Mouse (Mus musculus) liver, embryonic 18 days (tissue): ENCODE data around the gene Xaf1. TPM values are rescaled to one million over a fixed set of nuclear protein-coding genes. Genes with fewer than 3 reads are reported as not detected.

ENCODE experiments used
- polyA plus RNA-seq: library from polyadenylated mRNA; depleted of rRNA; stranded (reverse); fragments of >200 nt; gene quantifications from 2 replicates; pipeline ENCODE4 v1.2.3, GENCODE M21; 2012; rRNA removed

Gene Xaf1
- polyA plus RNA-seq, result 13.2 and 16.7 TPM in 2 replicates

DNA sequence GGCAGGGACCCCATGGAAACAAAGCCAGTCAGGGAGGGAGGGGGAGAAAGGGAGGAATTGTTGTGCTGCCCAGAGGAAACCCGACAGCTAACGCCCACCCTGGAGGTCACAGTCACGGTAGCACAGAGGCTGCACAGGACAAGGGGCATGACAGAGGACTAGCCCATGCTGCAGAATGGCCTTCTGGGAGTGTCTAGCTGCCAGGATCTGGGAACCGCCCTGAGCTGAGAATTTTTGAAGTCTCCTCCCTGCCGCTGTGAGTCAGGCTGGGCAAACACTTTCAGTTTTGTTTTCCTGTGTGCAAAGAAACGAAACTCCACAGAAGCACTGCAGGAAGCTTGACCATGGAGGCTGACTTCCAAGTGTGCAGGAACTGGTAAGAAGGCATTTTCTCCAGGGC lies at the start of gene Xaf1:
Gene Xaf1, plus strand, starts transcription at position 296 of the 400 bp plus-strand sequence.

DNA sequence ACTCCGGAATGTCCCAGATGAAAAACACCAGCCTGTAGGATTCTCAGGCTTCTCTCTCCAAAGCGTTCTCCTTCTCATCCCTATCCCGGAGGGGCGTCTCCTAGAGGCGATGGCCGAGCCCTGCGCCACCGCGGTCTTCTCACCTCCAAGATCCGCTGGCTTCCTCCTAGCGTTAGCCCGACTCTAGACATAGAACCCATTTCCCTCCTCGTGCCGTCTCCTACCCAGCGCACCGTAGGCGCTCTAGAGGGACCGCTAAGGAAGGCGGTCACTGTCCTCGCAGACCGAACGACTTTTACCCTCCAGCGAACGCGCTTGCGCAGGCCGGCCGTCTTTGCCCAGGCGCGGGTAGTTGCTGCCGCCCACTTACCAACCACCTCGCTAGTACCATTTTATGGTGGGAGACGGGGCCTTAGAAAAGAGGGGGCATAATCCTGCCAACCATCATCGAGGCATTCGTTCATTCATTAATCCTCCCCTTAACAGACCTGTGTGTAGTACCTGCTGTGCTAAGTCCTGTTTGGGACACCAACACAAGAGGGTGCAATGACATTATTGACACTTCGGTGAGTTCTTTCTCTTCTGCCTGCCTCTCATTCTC lies 34.4 kb upstream of the Xaf1 start, which contains the start of gene Slc13a5:
Gene Slc13a5, minus strand, starts transcription at position 263 of the 601 bp plus-strand sequence.

DNA sequence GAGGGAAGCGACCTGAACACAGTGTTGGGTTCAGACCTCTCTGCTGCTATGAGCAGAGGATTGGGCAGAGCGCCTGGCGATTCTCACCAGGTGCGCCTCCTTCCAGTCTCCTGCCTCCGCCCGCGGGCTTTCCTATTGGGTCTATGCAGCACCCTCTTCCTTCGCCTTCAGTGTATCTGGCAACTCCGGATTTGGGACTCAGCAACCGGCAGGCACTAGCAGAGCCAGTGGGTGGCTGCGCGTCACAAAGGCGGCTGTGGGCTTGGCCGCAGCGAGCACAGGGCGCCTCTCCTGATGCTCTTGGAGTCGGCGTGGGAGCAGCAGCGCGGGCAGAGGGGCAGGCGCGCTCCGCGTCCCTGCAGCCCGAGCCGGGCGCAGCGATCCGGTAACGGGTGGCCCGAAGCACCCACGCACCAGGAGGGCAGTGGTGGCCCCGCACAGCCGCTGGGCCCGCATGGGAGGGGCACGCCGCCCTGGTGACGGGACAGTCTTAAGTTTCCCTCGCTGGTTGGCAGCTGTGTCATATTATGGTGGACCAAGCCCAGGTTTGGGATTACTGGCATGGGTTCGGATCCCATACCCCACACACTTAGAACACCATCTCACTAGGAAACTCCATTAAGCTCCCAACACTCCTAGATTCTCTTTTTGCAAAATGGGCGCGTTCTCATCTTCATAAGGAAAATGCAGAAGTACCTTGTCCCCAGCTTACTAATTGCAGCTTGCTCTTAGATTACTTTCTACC lies 12.9 kb downstream of the Xaf1 start, which contains the start of gene Fbxo39:
Gene Fbxo39, plus strand, starts transcription at position 294 of the 745 bp plus-strand sequence.

DNA sequence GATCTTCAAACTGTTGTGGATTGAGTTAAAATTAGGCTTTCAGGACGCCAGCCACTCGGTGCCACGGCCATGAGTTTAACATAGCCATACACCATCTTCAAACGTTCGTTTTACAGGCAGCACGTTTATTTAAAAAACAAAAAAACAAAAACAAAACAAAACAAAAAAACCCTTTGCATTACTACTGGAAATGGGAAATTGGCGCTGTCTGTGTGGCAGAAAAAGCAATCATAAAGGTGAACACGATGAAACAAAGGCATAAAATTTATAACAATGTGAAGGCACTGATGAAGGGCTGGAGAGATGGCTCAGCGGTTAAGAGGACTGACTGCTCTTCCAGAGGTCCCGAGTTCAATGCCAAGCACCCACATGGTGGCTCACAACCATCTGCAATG lies 60.9 kb downstream of the Xaf1 start, which contains the start of gene Tekt1:
Gene Tekt1, minus strand, starts transcription at position 96 of the 395 bp plus-strand sequence.

Other genes starting within 250 kb of the Xaf1 start
- gene Pitpnm3, start 165.9 kb upstream of the Xaf1 start, polyA plus RNA-seq, result 0.02 and 0.03 TPM in 2 replicates
- gene Gm43951, start 94.8 kb upstream of the Xaf1 start, polyA plus RNA-seq, result 0.05 and 0.08 TPM in 2 replicates
- gene 4933427D14Rik, start 94.2 kb upstream of the Xaf1 start, polyA plus RNA-seq, result 2.0 and 2.1 TPM in 2 replicates
- gene Txndc17, start 94.1 kb upstream of the Xaf1 start, polyA plus RNA-seq, result 52.2 and 52.7 TPM in 2 replicates
- 9.4 and 9.8 TPM in 2 replicates for gene Med31, start 86.0 kb upstream of the Xaf1 start, polyA plus RNA-seq
- 0.01 TPM in 1 of 2 replicates, not detected in the other for gene Slc13a5, start 34.4 kb upstream of the Xaf1 start, polyA plus RNA-seq
- 0.02 and 0.05 TPM in 2 replicates for gene Fbxo39, start 12.8 kb downstream of the Xaf1 start, polyA plus RNA-seq
- gene Tekt1, start 60.8 kb downstream of the Xaf1 start, polyA plus RNA-seq, result 0.03 and 0.08 TPM in 2 replicates
- 1.7 and 1.8 TPM in 2 replicates for gene Smtnl2, start 110.1 kb downstream of the Xaf1 start, polyA plus RNA-seq
- 1.2 and 1.5 TPM in 2 replicates for gene Ggt6, start 133.9 kb downstream of the Xaf1 start, polyA plus RNA-seq
- 29.7 and 33.8 TPM in 2 replicates for gene Mybbp1a, start 139.7 kb downstream of the Xaf1 start, polyA plus RNA-seq
- gene Spns2, start 188.3 kb downstream of the Xaf1 start, polyA plus RNA-seq, result 8.8 and 9.3 TPM in 2 replicates
- gene Spns3, start 248.9 kb downstream of the Xaf1 start, polyA plus RNA-seq, result 1.6 and 1.8 TPM in 2 replicates